Mouse (Mus musculus) liver, adult 2 months (tissue): Measurements from ENCODE around the gene Adamtsl1.

Experiments used
- CTCF ChIP-seq: fragments of 200-500 bp; IDR thresholded peaks from 2 replicates; pipeline ENCODE4 v1.5.1; 2011; ENCODE audit warnings: low read depth, low read length, control low read depth
- POLR2A ChIP-seq: fragments of 200-500 bp; IDR thresholded peaks from 2 replicates; pipeline ENCODE4 v1.6.1; 2011; ENCODE audit warnings: low read length, control low read depth; ENCODE audit not compliant: insufficient read depth; ENCODE audit errors: extremely low read depth

- TF ChIP-seq POLR2A (no peak), CTCF (no peak)
Measured at GRCm38 (mm10) chr4:85559753-85560152, 45.8 kb downstream of the Adamtsl1 start.
